Mouse (Mus musculus) embryo, embryonic 11.5 days (tissue): ENCODE measurements around the gene Mast3.

Experiments
- DNase-seq: peaks from one replicate; pipeline ENCODE4 v3.0.0-alpha.2; 2012; ENCODE audit warnings: low read depth, low spot score

Gene Mast3

GRCm38 (mm10) chr8:70804481-70805206, at the start of gene Mast3:
Gene Mast3, minus strand, starts transcription at chr8:70805054.
- peak; percentile 59 for DNase-seq

- no peak for DNase-seq
Measured at GRCm38 (mm10) chr8:70853863-70854262, 49.0 kb upstream of the Mast3 start.

- DNase-seq: no peak
Measured at GRCm38 (mm10) chr8:70852595-70853231, 47.9 kb upstream of the Mast3 start.

GRCm38 (mm10) chr8:70851837-70852236, 47.0 kb upstream of the Mast3 start:
- DNase-seq: no peak

GRCm38 (mm10) chr8:70850947-70851346, 46.1 kb upstream of the Mast3 start:
- no peak for DNase-seq

- no peak for DNase-seq
Measured at GRCm38 (mm10) chr8:70850132-70850845, 45.4 kb upstream of the Mast3 start.

- no peak for DNase-seq
Measured at GRCm38 (mm10) chr8:70849333-70849990, 44.6 kb upstream of the Mast3 start.

GRCm38 (mm10) chr8:70846371-70847154, 41.7 kb upstream of the Mast3 start:
- DNase-seq: no peak

- no peak for DNase-seq
Measured at GRCm38 (mm10) chr8:70845108-70845507, 40.3 kb upstream of the Mast3 start.

- DNase-seq: no peak
Measured at GRCm38 (mm10) chr8:70844523-70844922, 39.7 kb upstream of the Mast3 start.

GRCm38 (mm10) chr8:70843941-70844340, 39.1 kb upstream of the Mast3 start:
- DNase-seq: no peak

- no peak for DNase-seq
Measured at GRCm38 (mm10) chr8:70843214-70843773, 38.4 kb upstream of the Mast3 start.

GRCm38 (mm10) chr8:70842484-70842883, 37.6 kb upstream of the Mast3 start:
- DNase-seq: no peak

- peak; percentile 81 for DNase-seq
Measured at GRCm38 (mm10) chr8:70841147-70842072, 36.6 kb upstream of the Mast3 start.

GRCm38 (mm10) chr8:70840590-70840989, 35.7 kb upstream of the Mast3 start:
- DNase-seq: no peak

GRCm38 (mm10) chr8:70839408-70840351, 34.8 kb upstream of the Mast3 start, which contains the start of gene Arrdc2:
Gene Arrdc2, minus strand, starts transcription at chr8:70839720.
- DNase-seq: peak; percentile 100

GRCm38 (mm10) chr8:70838654-70839407, 34.0 kb upstream of the Mast3 start:
- DNase-seq: no peak

GRCm38 (mm10) chr8:70836666-70837065, 31.8 kb upstream of the Mast3 start:
- DNase-seq: no peak
